Mouse (Mus musculus): ENCODE measurements around the gene Irak2. TPM values are rescaled to one million over a fixed set of nuclear protein-coding genes. Genes with fewer than 3 reads are reported as not detected.

Gene Irak2
- 5.2 and 5.3 TPM in 2 replicates for polyA plus RNA-seq (2015; fragmentation: Nextera tagmentation; extraction: Ambion mirVana)

DNA sequence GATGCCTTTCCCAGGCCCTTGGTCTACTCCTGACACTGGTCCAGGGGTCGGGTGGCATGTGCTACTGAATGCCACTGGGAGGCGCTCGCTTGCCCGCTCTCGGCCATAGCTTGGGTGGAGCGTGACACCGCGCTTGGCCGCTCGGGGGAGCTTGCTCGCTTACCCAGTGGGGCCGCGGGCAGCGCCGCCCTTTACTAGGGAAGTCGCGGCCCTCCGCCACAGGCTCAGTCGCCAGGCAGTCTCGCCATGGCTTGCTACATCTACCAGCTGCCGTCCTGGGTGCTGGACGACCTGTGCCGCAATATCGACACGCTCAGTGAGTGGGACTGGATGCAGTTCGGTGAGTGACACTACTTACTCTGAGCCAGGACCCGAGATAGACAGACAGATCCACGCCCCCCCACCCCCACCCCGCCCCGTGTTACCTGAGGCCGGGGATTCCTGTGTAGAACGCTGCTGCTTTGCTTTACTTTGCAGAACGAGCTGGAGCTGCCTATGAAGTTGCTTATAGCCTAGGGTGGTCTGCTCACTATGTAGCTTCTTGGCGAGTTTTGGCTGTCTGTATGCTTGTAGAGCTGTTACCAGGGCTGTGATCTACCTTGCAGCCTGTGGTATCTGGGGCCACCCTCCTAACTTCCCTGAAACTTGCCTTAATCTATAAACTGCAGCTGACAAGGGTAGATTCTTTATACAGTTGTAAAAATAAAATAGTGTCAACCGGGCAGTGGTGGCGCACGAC lies at the start of gene Irak2:
Gene Irak2, plus strand, starts transcription at position 166 of the 739 bp plus-strand sequence.
- ATAC-seq (replicated peaks; ENCODE audit: low FRiP score): peak; percentile 93

DNA sequence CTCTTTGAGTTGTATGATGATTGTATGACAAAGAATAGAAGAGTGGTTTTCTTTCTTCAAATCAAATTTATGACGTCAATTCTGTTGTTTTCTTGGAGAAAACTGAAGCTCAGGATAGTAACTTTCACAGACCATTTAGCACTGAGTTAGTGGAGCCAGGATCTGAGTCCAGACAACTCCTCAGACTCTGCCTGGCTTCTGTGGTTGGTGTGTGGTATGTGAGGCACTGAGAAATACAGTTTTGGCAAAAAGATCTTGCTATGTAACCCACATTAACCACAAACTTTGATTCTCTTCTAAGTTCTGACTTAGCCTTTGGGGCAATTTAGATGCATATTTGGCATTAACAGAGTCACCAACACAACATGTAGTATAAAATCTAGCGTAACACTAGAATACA lies 45.6 kb upstream of the Irak2 start:
- Histone ChIP-seq H3K9ac (no peak overlapping the region), H3K27ac (no peak overlapping the region), H3K9me3 (replicated peaks) (no peaks in the 10 kb centered on the region), H3K27me3 (no peaks in the 10 kb centered on the region), H3K4me3 (replicated peaks) (no peak overlapping the region), H3K4me1 (no peaks in the 10 kb centered on the region), H3K36me3 (peaks cover 13% of the 10 kb centered on the region), H3K4me2 (no peak overlapping the region)
- no peak for ATAC-seq (replicated peaks; ENCODE audit: low FRiP score)
- 94% methylated on average over 2 of the region's 2 CpGs for WGBS

More for the DNA sequence above, at the start of gene Irak2:
- 8% methylated on average over 37 of the region's 37 CpGs for WGBS
- Histone ChIP-seq H3K27ac (no peak within 1 kb of the TSS), H3K36me3 (peaks cover 4% of the 10 kb centered on the region; the same call in 1 of the 2 replicates), H3K9me3 (replicated peaks) (no peaks in the 10 kb centered on the region), H3K27me3 (no peaks in the 10 kb centered on the region), H3K4me3 (replicated peaks) (peak within 1 kb of the TSS; percentile 56), H3K4me2 (peak within 1 kb of the TSS; percentile 79), H3K4me1 (0 out of 2 replicates have a peak, but pooled peaks cover 2% of the 10 kb centered on the region), H3K9ac (peak within 1 kb of the TSS; percentile 64)

DNA sequence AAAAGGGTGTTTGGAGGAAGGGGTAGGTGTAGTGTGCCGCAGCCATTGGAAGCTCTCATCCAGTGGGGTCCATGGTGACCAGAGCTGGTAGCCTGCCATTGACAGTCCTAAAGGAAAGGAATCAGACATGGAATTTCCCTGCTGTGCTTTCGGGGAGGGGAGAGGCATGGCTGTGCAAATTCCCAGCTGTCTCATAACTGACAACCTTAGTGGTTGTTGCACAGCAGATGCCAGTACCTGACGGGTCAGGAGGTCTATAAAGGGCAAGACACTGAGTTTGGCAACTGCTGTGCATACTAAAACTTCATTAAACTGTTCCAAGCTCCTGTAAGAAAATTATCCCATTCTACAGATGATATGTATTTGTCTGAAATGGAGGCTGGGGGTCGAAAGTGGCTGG lies 40.3 kb upstream of the Irak2 start:
- Histone ChIP-seq H3K4me2 (no peak overlapping the region), H3K4me3 (replicated peaks) (no peak overlapping the region), H3K27me3 (no peaks in the 10 kb centered on the region), H3K9me3 (replicated peaks) (no peaks in the 10 kb centered on the region), H3K27ac (no peak overlapping the region), H3K4me1 (peaks cover 6% of the 10 kb centered on the region), H3K36me3 (peaks cover 9% of the 10 kb centered on the region; the same call in 1 of the 2 replicates), H3K9ac (no peak overlapping the region)
- 93% methylated on average over 4 of the region's 4 CpGs for WGBS
- ATAC-seq (replicated peaks; ENCODE audit: low FRiP score): no peak

DNA sequence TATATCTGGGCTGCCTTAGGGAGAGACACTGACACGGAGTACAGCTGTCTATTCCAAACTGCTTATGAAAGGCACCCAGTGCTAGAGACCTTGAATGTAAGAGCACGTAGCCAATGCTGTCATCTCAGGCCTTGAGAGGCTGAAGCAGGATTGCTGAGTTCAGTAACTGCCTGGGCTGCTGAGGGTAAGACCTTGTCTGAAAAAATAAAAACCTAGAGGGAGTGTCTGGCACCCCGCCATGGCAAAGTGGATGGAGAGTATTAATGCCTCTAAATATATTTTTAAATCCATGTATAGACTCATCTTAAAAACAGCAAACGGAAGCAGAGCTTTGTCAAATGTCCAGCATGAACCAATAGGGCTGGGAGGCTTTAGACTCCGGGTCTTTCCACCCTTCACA lies 38.4 kb upstream of the Irak2 start:
- Histone ChIP-seq H3K36me3 (0 out of 2 replicates have a peak, but pooled peaks cover 5% of the 10 kb centered on the region), H3K27ac (no peak overlapping the region), H3K4me2 (no peak overlapping the region), H3K4me3 (replicated peaks) (no peak overlapping the region), H3K9me3 (replicated peaks) (no peaks in the 10 kb centered on the region), H3K27me3 (no peaks in the 10 kb centered on the region), H3K4me1 (peaks cover 9% of the 10 kb centered on the region), H3K9ac (no peak overlapping the region)
- no peak for ATAC-seq (replicated peaks; ENCODE audit: low FRiP score)
- WGBS: 69% methylated on average over 5 of the region's 5 CpGs

DNA sequence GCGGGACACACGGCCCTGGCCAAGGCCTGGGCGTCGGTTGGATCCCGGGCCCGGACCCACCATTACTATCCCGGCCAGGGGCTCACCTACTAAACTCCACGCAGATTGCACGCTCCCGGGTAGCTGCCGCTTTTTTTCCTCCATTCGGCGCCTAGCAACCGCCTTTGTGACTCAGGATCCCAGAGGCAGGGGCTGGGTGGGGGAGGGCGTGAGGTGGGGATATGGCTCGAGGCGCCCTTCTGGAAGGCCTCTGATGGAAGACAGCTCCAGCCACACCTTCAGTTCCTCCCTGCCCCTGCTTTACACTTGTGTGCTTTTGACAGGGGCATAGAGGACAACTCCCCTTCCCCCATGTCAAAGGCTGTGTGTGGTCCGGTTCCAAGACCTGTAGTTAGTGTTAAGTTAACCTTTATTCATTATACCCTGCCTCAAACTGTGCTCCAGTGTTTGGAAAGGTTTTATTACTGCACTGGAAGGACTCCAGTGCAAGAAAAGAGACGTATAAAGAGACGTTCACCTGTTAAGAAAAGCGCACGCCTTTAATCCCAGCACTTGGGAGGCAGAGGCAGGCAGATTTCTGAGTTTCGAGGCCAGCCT lies 37.6 kb upstream of the Irak2 start, which contains the start of gene Fancd2os:
Gene Fancd2os, minus strand, starts transcription at position 173 of the 597 bp plus-strand sequence.
- 0 out of 2 replicates have a peak, but pooled peaks cover 5% of the 10 kb centered on the region for H3K36me3 ChIP-seq
- H3K9me3 ChIP-seq (replicated peaks): no peaks in the 10 kb centered on the region
- no peak; the same call in 1 of the 2 replicates for ATAC-seq (replicated peaks; ENCODE audit: low FRiP score)
- H3K27me3 ChIP-seq: no peaks in the 10 kb centered on the region
- 47% methylated on average over 23 of the region's 23 CpGs for WGBS
- H3K4me1 ChIP-seq: peaks cover 13% of the 10 kb centered on the region
- H3K4me2 ChIP-seq: 0 out of 2 replicates have a peak within 1 kb of the TSS, but pooled peaks have one; percentile 9
- H3K4me3 ChIP-seq (replicated peaks): no peak within 1 kb of the TSS
- 0 out of 2 replicates have a peak within 1 kb of the TSS, but pooled peaks have one; percentile 3 for H3K27ac ChIP-seq
- H3K9ac ChIP-seq: 0 out of 2 replicates have a peak within 1 kb of the TSS, but pooled peaks have one; percentile 7

DNA sequence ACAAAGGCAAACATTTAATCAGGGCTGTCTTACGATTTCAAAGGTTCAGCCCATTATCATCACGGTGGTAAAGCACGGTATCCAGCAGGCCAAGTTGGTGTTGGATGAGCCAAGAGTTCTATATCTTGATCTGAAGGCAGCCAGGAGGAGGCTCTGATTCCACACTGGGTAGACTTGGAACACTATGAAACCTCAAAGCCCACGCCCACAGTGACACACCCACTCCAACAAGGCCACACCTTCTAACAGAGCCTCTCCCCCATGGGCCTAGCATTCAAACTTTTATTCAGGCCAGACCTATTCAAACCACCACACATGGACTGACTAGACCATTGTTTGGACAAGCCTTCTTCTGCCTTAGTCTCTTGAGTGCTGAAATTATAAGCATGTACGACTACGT lies 35.4 kb upstream of the Irak2 start:
- no peak for ATAC-seq (replicated peaks; ENCODE audit: low FRiP score)
- WGBS: 87% methylated on average over 6 of the region's 6 CpGs
- no peaks in the 10 kb centered on the region for H3K27me3 ChIP-seq

DNA sequence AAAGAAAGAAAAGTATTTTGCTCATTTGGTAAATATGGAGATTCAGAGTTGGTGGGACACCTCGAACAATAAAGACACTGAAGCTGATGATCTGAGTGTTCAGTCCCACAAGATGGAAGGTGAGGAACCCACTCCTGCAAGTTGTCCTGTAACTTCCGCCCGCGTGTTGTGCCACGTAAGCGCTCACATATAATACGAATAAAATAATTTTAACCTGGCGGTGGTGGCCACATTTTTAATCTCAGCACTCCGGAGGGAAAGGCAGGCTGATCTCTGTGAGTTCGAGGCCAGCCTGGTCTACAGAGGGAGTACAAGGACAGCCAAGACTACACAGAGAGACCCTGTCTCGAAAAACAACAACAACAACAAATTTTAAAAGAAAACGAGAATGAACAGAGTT lies 34.3 kb upstream of the Irak2 start:
- Histone ChIP-seq H3K27me3 (no peaks in the 10 kb centered on the region), H3K9ac (peak overlapping the region; percentile 91), H3K36me3 (peaks cover 16% of the 10 kb centered on the region; the same call in 1 of the 2 replicates), H3K4me2 (peak overlapping the region; percentile 74), H3K4me1 (peaks cover 25% of the 10 kb centered on the region), H3K9me3 (replicated peaks) (no peaks in the 10 kb centered on the region), H3K4me3 (replicated peaks) (peak overlapping the region; percentile 96), H3K27ac (peak overlapping the region; percentile 90)
- no peak for ATAC-seq (replicated peaks; ENCODE audit: low FRiP score)
- WGBS: 49% methylated on average over 12 of the region's 12 CpGs

More for the DNA sequence above, 35.4 kb upstream of the Irak2 start:
- H3K4me3 ChIP-seq (replicated peaks): no peak overlapping the region
- H3K9me3 ChIP-seq (replicated peaks): no peaks in the 10 kb centered on the region
- H3K4me1 ChIP-seq: peaks cover 25% of the 10 kb centered on the region
- no peak overlapping the region for H3K9ac ChIP-seq
- H3K4me2 ChIP-seq: no peak overlapping the region
- H3K36me3 ChIP-seq: peaks cover 11% of the 10 kb centered on the region; the same call in 1 of the 2 replicates
- no peak overlapping the region for H3K27ac ChIP-seq

DNA sequence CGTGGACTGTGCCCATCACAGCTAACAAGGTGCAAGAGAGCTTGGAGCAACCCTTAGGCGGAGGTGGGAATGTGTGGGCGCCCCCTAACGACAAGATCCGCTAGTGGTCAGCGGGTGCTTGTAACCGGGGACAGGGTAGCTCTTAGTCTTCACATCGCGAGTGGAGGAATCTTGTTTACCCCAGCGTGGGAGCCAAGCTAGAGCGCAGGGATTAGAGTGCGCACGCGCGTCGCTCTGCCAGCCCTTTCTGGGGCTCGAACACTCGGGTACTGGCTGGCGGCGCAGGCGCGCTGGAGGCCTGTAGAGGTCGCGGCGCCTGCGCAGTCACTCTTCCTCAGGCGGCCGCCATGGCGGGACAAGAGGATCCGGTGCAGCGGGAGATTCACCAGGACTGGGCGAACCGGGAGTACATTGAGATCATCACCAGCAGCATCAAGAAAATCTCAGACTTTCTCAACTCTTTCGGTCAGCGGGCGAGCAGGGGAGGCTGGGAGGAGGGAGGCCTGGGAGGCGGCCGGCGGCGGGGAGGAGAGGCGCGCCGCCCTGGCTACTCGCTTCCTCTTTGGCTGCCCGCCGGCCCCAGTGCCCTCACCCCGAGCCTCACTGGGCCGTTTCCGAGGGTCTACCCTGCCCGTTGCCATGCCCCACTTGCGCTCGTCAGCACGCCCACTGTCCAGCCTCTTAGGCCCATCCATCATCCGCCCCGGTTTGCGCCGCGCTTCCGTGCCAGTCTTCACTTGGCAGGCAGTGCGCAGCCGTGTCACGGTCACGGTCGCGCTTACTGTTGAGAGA lies 33.6 kb upstream of the Irak2 start, which contains the start of gene Brk1:
Gene Brk1, plus strand, starts transcription at position 341 of the 792 bp plus-strand sequence.
- H3K9me3 ChIP-seq (replicated peaks): no peaks in the 10 kb centered on the region
- WGBS: under 1% methylated on average over 58 of the region's 65 CpGs
- H3K4me1 ChIP-seq: peaks cover 25% of the 10 kb centered on the region
- peak within 1 kb of the TSS; percentile 90 for H3K27ac ChIP-seq
- peaks cover 16% of the 10 kb centered on the region; the same call in 1 of the 2 replicates for H3K36me3 ChIP-seq
- peak; percentile 93 for ATAC-seq (replicated peaks; ENCODE audit: low FRiP score)
- peak within 1 kb of the TSS; percentile 96 for H3K4me3 ChIP-seq (replicated peaks)
- peak within 1 kb of the TSS; percentile 74 for H3K4me2 ChIP-seq
- H3K27me3 ChIP-seq: no peaks in the 10 kb centered on the region
- peak within 1 kb of the TSS; percentile 91 for H3K9ac ChIP-seq

DNA sequence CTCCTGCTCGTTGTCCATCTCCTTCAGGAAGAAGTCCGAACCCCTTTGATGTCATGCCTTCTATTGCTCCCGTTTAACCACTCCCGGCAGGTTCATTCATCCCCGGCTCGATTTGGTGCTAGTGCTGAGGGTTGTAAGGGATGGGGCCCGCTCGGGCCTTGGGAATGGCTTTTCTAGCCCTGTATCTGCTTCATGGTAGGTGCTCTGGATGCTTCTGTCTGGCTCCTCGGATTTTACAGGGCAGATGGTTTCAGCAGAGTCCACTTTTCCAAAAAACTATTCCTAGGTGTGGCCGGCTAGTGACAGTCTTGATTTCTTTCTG lies 33.1 kb upstream of the Irak2 start:
- no peaks in the 10 kb centered on the region for H3K27me3 ChIP-seq
- H3K4me1 ChIP-seq: peaks cover 24% of the 10 kb centered on the region
- H3K9me3 ChIP-seq (replicated peaks): no peaks in the 10 kb centered on the region
- peak overlapping the region; percentile 74 for H3K4me2 ChIP-seq
- WGBS: 2% methylated on average over 10 of the region's 10 CpGs
- peak overlapping the region; percentile 91 for H3K9ac ChIP-seq
- H3K36me3 ChIP-seq: peaks cover 17% of the 10 kb centered on the region
- H3K27ac ChIP-seq: peak overlapping the region; percentile 90
- ATAC-seq (replicated peaks; ENCODE audit: low FRiP score): peak; percentile 37; the same call in 1 of the 2 replicates
- peak overlapping the region; percentile 96 for H3K4me3 ChIP-seq (replicated peaks)

- Histone ChIP-seq H3K4me1 (peaks cover 19% of the 10 kb centered on the region), H3K9ac (no peak overlapping the region), H3K4me2 (no peak overlapping the region), H3K9me3 (replicated peaks) (no peaks in the 10 kb centered on the region), H3K27ac (no peak overlapping the region), H3K4me3 (replicated peaks) (no peak overlapping the region), H3K27me3 (no peaks in the 10 kb centered on the region), H3K36me3 (peaks cover 49% of the 10 kb centered on the region)
- WGBS: 57% methylated on average over 6 of the region's 6 CpGs
- ATAC-seq (replicated peaks; ENCODE audit: low FRiP score): no peak
Observed at GRCm38 (mm10) chr6:113608871-113609270, 29.4 kb upstream of the Irak2 start.

DNA sequence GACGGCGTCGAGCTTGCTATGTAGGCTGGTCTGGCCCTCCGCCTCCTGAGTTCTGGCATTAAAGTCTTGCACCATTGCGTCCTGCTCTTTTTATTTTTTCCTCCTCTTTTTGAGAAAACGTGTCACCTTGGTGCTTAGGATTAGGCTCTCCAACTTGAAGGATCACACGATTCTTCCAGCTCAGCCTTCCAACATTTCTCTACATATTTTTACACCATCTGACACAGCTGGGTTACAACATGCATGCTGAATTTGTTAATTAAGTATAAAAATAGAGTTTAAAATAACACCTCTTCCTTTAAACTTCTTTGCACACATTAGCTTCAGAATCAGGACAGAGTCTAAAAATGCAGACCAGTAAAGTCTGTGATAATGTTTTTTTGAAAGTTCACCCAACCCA lies 29.0 kb upstream of the Irak2 start:
- H3K4me3 ChIP-seq (replicated peaks): no peak overlapping the region
- ATAC-seq (replicated peaks; ENCODE audit: low FRiP score): no peak
- H3K27me3 ChIP-seq: no peaks in the 10 kb centered on the region
- H3K36me3 ChIP-seq: peaks cover 53% of the 10 kb centered on the region
- no peak overlapping the region for H3K27ac ChIP-seq
- 88% methylated on average over 7 of the region's 7 CpGs for WGBS
- no peaks in the 10 kb centered on the region for H3K9me3 ChIP-seq (replicated peaks)
- H3K4me2 ChIP-seq: no peak overlapping the region
- H3K4me1 ChIP-seq: peaks cover 17% of the 10 kb centered on the region
- H3K9ac ChIP-seq: no peak overlapping the region
